Mouse (Mus musculus) kidney, postnatal 25 days (tissue): Measurements from ENCODE around the gene Esr1.

Experiments used
- DNase-seq, 2 experiments: peaks; one replicate each; pipeline ENCODE4 v3.0.0; 2021; ENCODE audit warnings: mixed read lengths in 2 of 2

The Esr1 gene

GRCm38 (mm10) chr10:4847523-4847922 is 236.1 kb downstream of the Esr1 start:
- no peak for DNase-seq

DNA sequence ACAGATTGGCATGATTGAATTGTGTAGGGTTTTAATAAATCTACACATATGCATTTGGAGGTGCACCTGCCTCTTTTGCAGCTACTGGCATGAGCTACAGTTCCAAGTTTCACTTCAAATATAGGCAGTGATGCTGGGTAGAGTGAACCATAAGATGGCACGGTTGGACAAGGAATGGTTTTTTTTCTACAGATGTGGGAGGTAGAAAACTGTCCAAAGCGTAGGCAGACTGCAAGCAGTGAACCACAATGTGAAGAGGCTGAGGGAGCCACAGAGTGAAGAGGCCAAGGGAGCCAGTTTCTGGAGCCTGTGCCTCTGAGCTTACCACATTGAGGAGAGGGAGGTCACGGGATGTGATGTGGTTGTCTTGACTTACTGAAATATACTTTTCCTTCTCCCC is 238.5 kb downstream of the Esr1 start:
- no peak for DNase-seq

DNA sequence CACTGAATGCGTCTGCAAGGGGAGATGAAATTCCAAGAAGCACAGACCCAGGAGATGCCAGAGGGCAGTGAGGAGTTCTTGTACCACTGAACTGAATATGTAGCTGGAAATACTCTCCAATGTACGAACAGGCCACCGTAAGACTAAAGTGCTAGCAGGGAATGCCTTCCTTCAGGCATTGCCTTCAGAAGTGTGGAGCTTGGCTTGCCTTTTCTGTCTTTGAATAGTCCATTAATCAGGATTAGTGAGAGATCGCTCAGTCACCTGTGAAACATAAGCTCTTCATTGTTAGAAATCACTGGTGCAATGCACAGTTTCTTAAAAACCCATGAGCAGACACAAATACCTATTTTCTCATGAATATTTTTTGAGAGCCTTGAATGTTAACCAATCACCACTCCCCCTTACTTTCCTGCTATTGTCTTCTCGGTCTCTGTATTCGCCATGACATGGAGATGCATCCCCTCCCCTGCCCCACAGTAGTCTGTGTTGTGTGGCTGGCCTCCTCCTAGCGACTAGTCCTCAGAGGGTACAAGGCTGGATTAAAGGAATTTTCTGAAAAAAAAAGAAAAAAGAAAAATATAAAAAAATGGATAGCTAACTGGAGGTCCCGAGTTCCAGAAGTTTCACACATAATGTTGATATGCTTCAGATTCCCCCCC is 263.8 kb downstream of the Esr1 start:
- no peak for DNase-seq

GRCm38 (mm10) chr10:4881391-4881790 is 270.0 kb downstream of the Esr1 start:
- no peak for DNase-seq

DNA sequence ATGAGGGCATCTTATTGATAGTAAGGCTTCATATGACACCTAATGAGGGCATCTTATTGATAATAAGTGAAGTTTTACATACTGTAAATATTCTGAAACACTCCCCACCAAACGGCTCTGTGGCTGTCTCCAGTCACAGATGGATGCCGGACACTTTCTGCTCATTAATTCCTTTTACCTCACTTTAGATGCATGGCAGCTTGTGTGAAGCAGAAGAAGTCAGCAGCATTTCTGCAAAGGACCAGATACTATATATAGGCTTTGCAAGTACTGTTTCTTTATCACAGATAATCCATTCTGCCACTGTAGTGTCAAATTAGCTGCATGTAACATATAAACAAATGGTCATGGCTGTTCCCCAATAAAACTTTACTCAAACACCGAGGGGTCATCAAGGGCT is 274.1 kb downstream of the Esr1 start:
- DNase-seq = no peak

GRCm38 (mm10) chr10:4885961-4886360 is 274.6 kb downstream of the Esr1 start:
- no peak for DNase-seq

DNA sequence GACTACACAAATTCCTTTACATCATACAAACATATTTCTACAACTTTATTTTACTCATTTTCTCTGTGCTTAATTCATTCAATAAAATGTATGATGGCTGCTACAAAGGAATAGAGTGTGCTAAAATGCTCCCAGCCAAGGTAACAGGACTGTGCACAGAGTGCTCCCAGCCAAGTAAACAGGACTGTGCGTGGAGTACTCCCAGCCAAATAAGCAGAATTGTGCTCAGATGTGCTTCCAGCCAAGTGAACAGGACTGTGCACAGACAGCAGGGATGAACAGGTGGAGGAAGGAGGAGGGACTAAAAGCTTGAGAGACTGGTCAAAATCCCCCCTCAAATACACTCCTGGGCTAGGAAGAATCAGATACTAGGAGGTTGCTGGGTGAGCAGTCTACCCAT is 282.1 kb downstream of the Esr1 start:
- DNase-seq = no peak

DNA sequence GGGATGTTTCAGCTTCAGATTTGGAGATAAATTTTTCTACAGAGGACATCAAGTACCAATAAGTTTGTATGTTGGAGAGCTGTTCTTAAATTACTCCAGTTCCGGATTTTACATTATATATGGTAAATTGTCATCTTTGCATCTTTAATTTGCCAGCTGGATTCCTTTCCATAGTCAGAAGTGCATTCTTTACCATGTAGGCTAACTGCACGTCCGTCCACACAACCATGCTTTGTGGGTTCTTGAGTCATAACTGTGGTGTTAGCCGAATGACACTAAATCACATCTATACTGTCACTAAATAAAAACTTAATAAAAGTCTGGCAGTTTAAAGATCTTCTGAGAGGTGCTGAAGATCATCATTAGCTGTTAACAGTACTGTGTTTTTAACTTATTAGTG is 286.4 kb downstream of the Esr1 start:
- DNase-seq = no peak

GRCm38 (mm10) chr10:4900324-4900723 is 288.9 kb downstream of the Esr1 start:
- no peak for DNase-seq

DNA sequence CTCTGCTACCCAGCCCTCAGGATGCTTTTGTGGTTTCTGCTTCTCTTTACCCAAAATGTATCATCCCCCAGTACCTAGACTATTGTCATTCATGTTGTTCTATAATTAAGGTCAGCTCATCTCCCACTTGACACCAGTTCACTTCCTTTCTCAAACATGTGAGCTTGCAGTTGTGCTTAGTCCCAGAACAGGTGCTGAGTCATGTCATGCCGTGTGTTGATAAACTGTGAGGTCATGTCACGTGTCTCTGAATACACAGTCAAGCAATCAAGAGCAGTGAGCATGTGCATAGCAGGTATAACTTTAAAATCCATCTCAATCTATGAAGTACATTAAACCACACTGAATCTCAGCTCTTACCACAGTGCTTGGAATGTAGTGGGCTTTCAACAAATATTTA is 297.9 kb downstream of the Esr1 start:
- DNase-seq = no peak

DNA sequence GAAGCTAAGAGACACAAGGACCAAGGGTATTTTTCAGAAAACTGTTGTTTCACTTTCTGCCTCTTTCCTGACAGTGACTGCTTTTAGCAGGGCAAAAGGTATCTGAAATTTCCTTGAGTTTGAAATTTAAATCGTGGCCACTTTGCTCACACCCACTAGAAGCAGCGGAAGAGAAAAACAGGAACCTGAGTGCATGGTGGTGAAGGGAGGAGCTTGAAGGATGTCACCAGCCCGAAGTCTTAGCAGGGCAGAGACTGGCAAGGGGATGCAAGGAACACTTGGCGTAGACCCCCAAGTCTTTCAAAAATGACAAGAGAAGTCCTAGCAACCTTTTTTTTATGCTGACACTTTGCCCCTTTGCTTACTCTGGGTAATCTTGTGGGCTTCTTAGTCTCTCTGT is 299.1 kb downstream of the Esr1 start:
- no peak for DNase-seq

DNA sequence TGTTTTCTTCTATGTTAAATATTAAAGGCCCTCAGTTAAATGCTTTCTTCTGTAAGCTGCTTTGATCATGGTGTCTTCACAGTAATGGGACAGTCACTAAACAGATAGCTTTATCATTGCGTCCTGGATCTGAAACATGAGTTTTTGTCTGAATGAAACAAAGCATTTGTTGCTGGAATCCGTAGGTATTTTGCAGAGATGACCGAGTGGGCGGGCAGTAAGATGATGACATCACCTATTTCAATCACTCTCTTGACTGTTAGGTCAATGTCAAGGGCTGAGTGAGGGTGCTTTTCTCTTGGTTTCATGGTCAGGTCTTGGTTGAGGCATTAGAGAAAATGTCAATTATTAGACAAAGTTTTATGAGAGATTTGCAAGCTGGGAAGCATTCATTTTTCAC is 307.7 kb downstream of the Esr1 start:
- DNase-seq = no peak

- no peak for DNase-seq
Observed at GRCm38 (mm10) chr10:4923616-4924015, 312.2 kb downstream of the Esr1 start.

DNA sequence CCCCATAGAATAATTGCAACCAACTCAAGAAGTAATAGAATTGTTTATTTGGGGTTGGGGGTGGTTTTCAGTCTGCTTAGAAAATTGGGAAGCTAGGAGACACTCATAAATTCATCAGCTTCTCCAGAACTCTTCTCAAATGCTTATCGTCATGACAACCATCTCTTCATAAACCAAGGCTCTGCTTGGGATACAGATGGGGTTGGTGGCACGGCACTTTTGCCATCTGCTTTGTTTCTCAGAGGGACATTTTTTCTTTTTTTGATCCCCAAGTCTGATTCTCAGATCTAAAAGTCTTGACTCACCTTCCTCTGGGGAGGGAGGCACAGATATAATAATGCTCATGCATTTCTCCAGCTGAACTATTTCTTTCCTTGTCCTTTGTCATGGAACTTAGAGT is 313.0 kb downstream of the Esr1 start:
- DNase-seq = no peak

DNA sequence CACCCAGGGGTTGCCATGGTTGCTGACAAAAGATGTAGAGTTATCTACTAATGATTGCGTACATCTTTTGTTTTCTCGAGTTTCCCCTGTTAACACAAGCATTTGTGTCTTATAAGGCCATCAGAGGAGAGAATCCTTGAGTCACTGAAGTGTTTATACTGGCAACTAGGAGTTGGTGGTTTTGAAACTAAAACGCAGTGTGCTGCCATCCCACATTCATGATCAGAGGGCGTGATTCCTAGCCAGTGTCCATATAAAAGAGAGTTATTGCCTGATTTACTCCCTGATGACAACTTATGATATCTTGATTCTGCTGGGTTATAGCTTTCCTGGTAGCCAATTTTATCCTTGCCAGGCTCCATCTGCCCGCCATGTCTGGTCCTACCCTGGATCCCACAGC is 331.8 kb downstream of the Esr1 start:
- DNase-seq = no peak

GRCm38 (mm10) chr10:4944725-4945124 is 333.3 kb downstream of the Esr1 start:
- no peak for DNase-seq

DNA sequence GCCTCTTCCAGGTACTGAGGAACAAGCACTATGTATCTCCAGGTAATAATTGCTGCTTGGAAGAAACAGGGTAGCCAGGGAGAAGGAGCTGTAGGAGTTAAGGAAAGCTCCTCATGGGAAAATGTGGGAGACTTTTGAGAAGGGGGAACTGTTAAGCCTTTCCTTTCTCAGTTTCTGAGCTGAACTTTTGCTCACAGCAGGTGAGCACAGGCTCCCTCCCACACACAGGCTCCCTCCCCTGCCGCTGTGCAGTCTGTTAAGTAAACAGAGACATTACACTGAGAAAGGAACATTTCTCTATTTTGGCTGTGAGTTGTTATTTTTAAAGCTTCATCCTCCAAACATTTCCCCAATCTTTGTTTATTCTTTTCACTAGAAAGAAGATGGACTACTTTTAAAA is 354.4 kb downstream of the Esr1 start:
- DNase-seq = no peak

DNA sequence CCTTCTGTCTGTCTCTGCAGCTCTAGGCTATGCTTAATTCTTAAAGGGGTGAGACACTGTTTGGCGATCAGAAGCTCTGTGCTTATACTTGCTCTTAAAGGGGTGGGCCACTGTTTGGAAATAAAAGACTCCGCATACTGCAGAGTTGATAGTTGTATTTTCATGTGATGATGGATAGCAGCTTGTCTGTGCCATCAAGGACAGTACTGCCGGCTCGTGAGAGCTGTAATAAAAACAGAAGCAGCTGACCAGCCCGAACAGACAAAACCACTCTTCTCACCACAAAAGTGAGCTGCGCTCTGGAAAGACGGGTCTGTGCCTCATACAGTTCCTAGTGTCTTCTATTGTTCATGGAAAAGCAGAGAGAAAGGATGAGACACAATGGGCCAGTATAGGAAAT is 359.8 kb downstream of the Esr1 start:
- no peak for DNase-seq

GRCm38 (mm10) chr10:4971586-4971985 is 360.2 kb downstream of the Esr1 start:
- DNase-seq = no peak

GRCm38 (mm10) chr10:4972026-4972425 is 360.6 kb downstream of the Esr1 start:
- DNase-seq = no peak

DNA sequence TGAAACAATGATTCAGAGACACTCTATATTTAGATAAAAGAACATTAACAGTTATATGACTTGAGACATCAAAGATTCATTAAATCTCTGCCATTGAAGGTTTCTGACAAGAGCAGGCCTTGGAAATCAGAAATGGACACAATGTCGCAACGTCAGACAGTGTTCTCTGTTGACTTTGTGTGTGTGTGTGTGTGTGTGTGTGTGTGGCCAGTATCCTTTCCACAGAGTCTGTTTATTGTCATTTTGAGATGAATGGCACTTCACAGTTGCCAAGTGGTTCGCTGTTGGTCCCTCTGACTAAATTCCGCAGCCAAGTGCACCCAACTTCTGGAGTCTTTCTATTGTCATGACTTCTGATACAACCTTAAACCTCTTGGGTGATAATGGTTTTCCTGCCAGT is 362.9 kb downstream of the Esr1 start:
- no peak for DNase-seq

- DNase-seq = no peak
Observed at GRCm38 (mm10) chr10:4976557-4976956, 365.2 kb downstream of the Esr1 start.

DNA sequence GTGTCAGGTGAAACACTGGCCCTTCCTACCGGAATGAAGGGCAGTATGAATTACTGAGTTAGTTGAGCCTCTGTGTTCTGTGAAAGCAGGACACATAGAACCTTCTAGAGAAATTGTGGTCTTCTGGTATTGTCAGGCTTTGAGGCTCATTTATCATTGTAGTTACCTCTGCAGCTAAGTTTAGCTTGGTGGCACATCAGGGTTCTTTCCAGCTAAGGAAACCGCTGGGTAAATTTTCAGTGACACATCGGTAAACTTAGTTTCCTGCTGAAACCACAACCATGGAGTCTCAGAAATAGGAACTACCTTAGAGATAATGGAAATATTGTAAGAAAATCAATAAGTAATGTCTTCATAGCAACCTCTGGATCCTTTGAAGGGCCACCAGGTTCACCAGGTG is 366.0 kb downstream of the Esr1 start:
- DNase-seq = no peak

GRCm38 (mm10) chr10:4983919-4984318 is 372.5 kb downstream of the Esr1 start:
- DNase-seq = no peak

DNA sequence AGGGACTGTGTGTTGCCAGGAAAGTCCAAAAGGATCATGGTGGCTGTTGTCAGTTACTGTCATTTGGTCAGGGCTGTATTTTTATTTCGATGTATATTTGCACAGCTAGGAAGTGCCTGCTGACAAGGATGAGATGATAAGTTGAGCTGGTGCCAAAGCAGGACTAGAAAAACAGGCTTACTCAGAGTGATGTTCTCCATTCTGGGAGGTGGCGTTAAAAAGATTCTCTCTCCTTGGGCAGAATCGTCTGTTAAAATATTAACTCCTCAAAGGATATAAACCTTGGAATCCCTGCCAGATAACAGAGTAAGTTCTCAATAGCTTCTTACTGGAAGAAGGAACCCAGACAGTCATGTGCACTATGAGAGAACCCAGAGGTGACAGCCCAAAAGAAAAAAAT is 382.4 kb downstream of the Esr1 start:
- peak in 1 of 2 experiments; percentile 10 for DNase-seq

GRCm38 (mm10) chr10:4996592-4996991 is 385.2 kb downstream of the Esr1 start:
- DNase-seq = no peak
